Comparison of ENCODE assay signal across 20 mouse cellular contexts in the genomic region with DNA sequence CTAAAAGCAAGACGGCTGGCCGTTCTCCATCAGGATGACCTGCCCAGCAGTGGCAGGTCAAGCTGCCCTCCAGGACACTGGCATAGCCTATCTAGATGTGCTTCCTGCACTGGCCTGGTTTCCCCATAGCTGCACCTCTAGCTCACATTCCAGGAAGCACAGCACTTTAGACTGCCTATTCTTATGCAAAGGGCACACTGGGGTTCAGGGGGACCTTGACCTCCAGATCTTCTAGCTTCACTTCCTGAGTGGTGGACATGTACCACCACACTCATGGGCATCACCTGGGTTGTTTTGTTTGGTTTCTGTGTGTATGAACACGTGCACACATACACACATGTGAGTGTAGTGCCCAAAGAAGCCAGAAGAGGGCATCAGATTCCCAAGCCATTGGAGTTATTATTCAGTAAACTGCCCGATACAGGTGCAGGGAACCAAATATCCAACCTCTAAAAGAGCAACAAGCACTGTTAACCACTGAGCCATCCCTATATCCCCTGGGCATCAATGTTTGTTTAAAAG. TPM values are rescaled to one million over a fixed set of nuclear protein-coding genes. Genes with fewer than 3 reads are reported as not detected.
DNase-seq lines count a peak whose midpoint lies in the region; ATAC-seq and TF ChIP-seq lines count a peak whose summit lies in the region.
"Had no signal": no experiment of that assay in that cellular context is flagged by ENCODE, and none has a peak within 500 bp of the region (broad histone marks: within the 10 kb centered on the region; RNA-seq: fewer than 3 reads in every experiment).

No protein-coding gene starts in this region.

- H3K27ac ChIP-seq in forebrain, postnatal 0 days (ENCODE audit: low read depth, low read length): 0 out of 2 replicates have a peak overlapping the region, but pooled peaks have one; percentile 9
- H3K27ac ChIP-seq in forebrain, embryonic 15.5 days (replicated peaks): no peak overlapping the region
- peak overlapping the region; percentile 83 for H3K27ac ChIP-seq in limb, embryonic 13.5 days
- H3K27ac ChIP-seq: heart, embryonic 10.5 days; hindbrain, embryonic 14.5 days; liver, embryonic 13.5 days had no signal

- no peak overlapping the region for H3K4me2 ChIP-seq in forebrain, postnatal 0 days (ENCODE audit: low read depth)
- H3K4me2 ChIP-seq in forebrain, embryonic 15.5 days (replicated peaks): no peak overlapping the region
- no peak overlapping the region for H3K4me2 ChIP-seq in limb, embryonic 13.5 days (replicated peaks)
- H3K4me2 ChIP-seq: hindbrain, embryonic 14.5 days; liver, embryonic 13.5 days; lung, embryonic 15.5 days had no signal

- no peak overlapping the region for H3K4me3 ChIP-seq in forebrain, postnatal 0 days (ENCODE audit: low read depth, low read length)
- H3K4me3 ChIP-seq in forebrain, embryonic 15.5 days: no peak overlapping the region
- no peak overlapping the region; the same call in 1 of the 2 replicates for H3K4me3 ChIP-seq in E14TG2a.4 (replicated peaks; ENCODE audit: low read length)
- no peak overlapping the region for H3K4me3 ChIP-seq in limb, embryonic 13.5 days
- H3K4me3 ChIP-seq: heart, embryonic 10.5 days; liver, embryonic 13.5 days; lung, embryonic 15.5 days had no signal

- 0 out of 2 replicates have a peak, but pooled peaks have one; percentile 11 for TF ChIP-seq CTCF in forebrain, postnatal 0 days (IDR thresholded peaks at IDR 0.05; ENCODE audit: low read depth)
- TF ChIP-seq CTCF in E14TG2a.4 (conservative IDR thresholded peaks at IDR 0.05; ENCODE audit: low read length): peak; percentile 70

- no peaks in the 10 kb centered on the region for H3K36me3 ChIP-seq in forebrain, postnatal 0 days (ENCODE audit: insufficient read depth)
- no peaks in the 10 kb centered on the region for H3K36me3 ChIP-seq in forebrain, embryonic 15.5 days
- no peaks in the 10 kb centered on the region for H3K36me3 ChIP-seq in E14TG2a.4 (ENCODE audit: insufficient read depth, low read length)
- H3K36me3 ChIP-seq in limb, embryonic 13.5 days: peaks cover 48% of the 10 kb centered on the region
- H3K36me3 ChIP-seq: liver, embryonic 13.5 days; lung, embryonic 15.5 days had no signal

- no peak for ATAC-seq in forebrain, postnatal 0 days
- ATAC-seq in forebrain, embryonic 15.5 days (replicated peaks): no peak
- no peak for ATAC-seq in limb, embryonic 13.5 days (ENCODE audit: low FRiP score, low read depth)
- ATAC-seq in megakaryocyte-erythroid progenitor cell, adult 5-6 weeks (replicated peaks; ENCODE audit: low FRiP score, low TSS enrichment, poor library complexity, severe bottlenecking): no peak
- ATAC-seq: intestine, postnatal 0 days had no signal

- no peaks in the 10 kb centered on the region for H3K4me1 ChIP-seq in forebrain, postnatal 0 days (ENCODE audit: insufficient read depth)
- peaks cover 5% of the 10 kb centered on the region; the same call in 1 of the 2 replicates for H3K4me1 ChIP-seq in forebrain, embryonic 15.5 days
- peaks cover 59% of the 10 kb centered on the region for H3K4me1 ChIP-seq in E14TG2a.4 (replicated peaks; ENCODE audit: low read depth, low read length)
- H3K4me1 ChIP-seq in limb, embryonic 13.5 days: peaks cover 13% of the 10 kb centered on the region
- H3K4me1 ChIP-seq: liver, embryonic 13.5 days had no signal

- no peak overlapping the region for H3K9ac ChIP-seq in forebrain, postnatal 0 days
- H3K9ac ChIP-seq in forebrain, embryonic 15.5 days (replicated peaks): no peak overlapping the region
- H3K9ac ChIP-seq in limb, embryonic 13.5 days: no peak overlapping the region
- H3K9ac ChIP-seq: hindbrain, embryonic 14.5 days; liver, embryonic 13.5 days; lung, embryonic 15.5 days had no signal

- WGBS in forebrain, postnatal 0 days: 91% methylated on average over 4 of the region's 4 CpGs
- 92% methylated on average over 4 of the region's 4 CpGs for WGBS in forebrain, embryonic 15.5 days
- whole genome bisulfite sequencing in limb, embryonic 13.5 days: 96% methylated on average over 4 of the region's 4 CpGs

- no peaks in the 10 kb centered on the region for H3K9me3 ChIP-seq in forebrain, postnatal 0 days (ENCODE audit: low read length)
- no peaks in the 10 kb centered on the region for H3K9me3 ChIP-seq in forebrain, embryonic 15.5 days
- H3K9me3 ChIP-seq in E14TG2a.4 (ENCODE audit: low read length): no peaks in the 10 kb centered on the region
- H3K9me3 ChIP-seq in limb, embryonic 13.5 days: peaks cover 5% of the 10 kb centered on the region; the same call in 1 of the 2 replicates
- H3K9me3 ChIP-seq: heart, embryonic 10.5 days; liver, embryonic 13.5 days; lung, embryonic 15.5 days had no signal

- DNase-seq in forebrain, postnatal 0 days: no peak
- peak; percentile 73 for DNase-seq in ZHBTc4 (ENCODE audit: low read depth, low spot score)
- DNase-seq in kidney, adult 18-20 months: no peak
- no peak for DNase-seq in cerebellum, adult 11-12 months
- DNase-seq: cerebellum, adult 11 months; cerebellum, postnatal 36 days; heart, postnatal 14 days; kidney, postnatal 14 days; liver, embryonic 13.5 days; midbrain, embryonic 14.5 days; spleen, adult 18-20 months; thymus, adult 2 months had no signal

- H3K27me3 ChIP-seq in forebrain, postnatal 0 days (ENCODE audit: insufficient read depth, low read length): no peaks in the 10 kb centered on the region
- H3K27me3 ChIP-seq in forebrain, embryonic 15.5 days: no peaks in the 10 kb centered on the region
- H3K27me3 ChIP-seq in E14TG2a.4 (ENCODE audit: insufficient read depth, low read length): no peaks in the 10 kb centered on the region
- H3K27me3 ChIP-seq in limb, embryonic 13.5 days: no peaks in the 10 kb centered on the region
- H3K27me3 ChIP-seq: lung, embryonic 15.5 days had no signal

RNA-seq across cellular contexts. Expression of a gene that starts 44.8 kb away (rescaled TPM):
- total RNA-seq in forebrain, postnatal 0 days (2014; rRNA removed): 4.2 and 6.3 TPM in 2 replicates
- 4.8 TPM in 2 replicates for polyA plus RNA-seq in forebrain, postnatal 0 days (2015; fragmentation: Nextera tagmentation; extraction: Ambion mirVana)
- 2.2 and 2.7 TPM in 2 replicates for polyA plus RNA-seq in forebrain, embryonic 15.5 days (2015; fragmentation: Nextera tagmentation; extraction: Ambion mirVana)
- 14.1 and 16.4 TPM in 2 replicates for polyA plus RNA-seq in limb, embryonic 13.5 days (2015; fragmentation: Nextera tagmentation; extraction: Ambion mirVana)
- total RNA-seq in megakaryocyte-erythroid progenitor cell, adult 5-6 weeks (2014; fragmentation: Nextera tagmentation): not detected in 2 replicates
- 0.09 TPM in 1 of 2 replicates, not detected in the other for total RNA-seq in megakaryocyte-erythroid progenitor cell, adult 5-6 weeks (2017)

RNA-seq across cellular contexts. Expression of a gene that starts 50.1 kb away (rescaled TPM):
- 2.5 and 4.1 TPM in 2 replicates for total RNA-seq in forebrain, postnatal 0 days (2014; rRNA removed)
- 3.6 and 3.7 TPM in 2 replicates for polyA plus RNA-seq in forebrain, postnatal 0 days (2015; fragmentation: Nextera tagmentation; extraction: Ambion mirVana)
- 1.6 and 3.1 TPM in 2 replicates for polyA plus RNA-seq in forebrain, embryonic 15.5 days (2015; fragmentation: Nextera tagmentation; extraction: Ambion mirVana)
- polyA plus RNA-seq in limb, embryonic 13.5 days (2015; fragmentation: Nextera tagmentation; extraction: Ambion mirVana): 93.6 and 102 TPM in 2 replicates
- total RNA-seq in megakaryocyte-erythroid progenitor cell, adult 5-6 weeks (2014; fragmentation: Nextera tagmentation): not detected in 2 replicates
- not detected in 2 replicates for total RNA-seq in megakaryocyte-erythroid progenitor cell, adult 5-6 weeks (2017)

RNA-seq across cellular contexts. Expression of a gene that starts 54.8 kb away (rescaled TPM):
- total RNA-seq in forebrain, postnatal 0 days (2014; rRNA removed): 32.7 and 45.2 TPM in 2 replicates
- polyA plus RNA-seq in forebrain, postnatal 0 days (2015; fragmentation: Nextera tagmentation; extraction: Ambion mirVana): 31.3 and 36.0 TPM in 2 replicates
- 43.3 and 45.3 TPM in 2 replicates for polyA plus RNA-seq in forebrain, embryonic 15.5 days (2015; fragmentation: Nextera tagmentation; extraction: Ambion mirVana)
- polyA plus RNA-seq in limb, embryonic 13.5 days (2015; fragmentation: Nextera tagmentation; extraction: Ambion mirVana): 38.7 and 39.2 TPM in 2 replicates
- total RNA-seq in megakaryocyte-erythroid progenitor cell, adult 5-6 weeks (2014; fragmentation: Nextera tagmentation): 30.1 and 31.3 TPM in 2 replicates
- 16.2 and 37.6 TPM in 2 replicates for total RNA-seq in megakaryocyte-erythroid progenitor cell, adult 5-6 weeks (2017)

Comparison
In these comparisons a context has a peak if more than half of its experiments do, and no peak if none do; other contexts are left out.
1. RNA of a gene that starts 50.1 kb away (polyA plus RNA-seq): 93.6 to 102 TPM in limb, embryonic 13.5 days; 3.6 to 3.7 TPM in forebrain, postnatal 0 days and 1.6 to 3.1 TPM in forebrain, embryonic 15.5 days; every median in the first group is over 10 times any median in the second.